Mouse (Mus musculus) hindbrain, embryonic 13.5 days (tissue): ENCODE data around the gene Tmtc2. TPM values are rescaled to one million over a fixed set of nuclear protein-coding genes. Genes with fewer than 3 reads are reported as not detected.
A peak's percentile ranks its signal among the peaks of the same experiment; 100 is the strongest.

ENCODE experiments used
- ATAC-seq: fragments of 200-750 bp; cut with Nextera tagmentation; 2 replicates; pipeline ENCODE4 v1.8.0; 2017; ENCODE audit warnings: moderate TSS enrichment; ENCODE audit not compliant: low FRiP score
- H3K27ac ChIP-seq: fragments of 300-500 bp; sonication (generic); 2 replicates; pipeline ENCODE4 v1.5.1; 2015; ENCODE audit warnings: inconsistent platforms, mild to moderate bottlenecking, moderate library complexity
- H3K27me3 ChIP-seq: fragments of 300-500 bp; sonication (generic); 2 replicates; pipeline ENCODE4 v1.6.1; 2015; ENCODE audit warnings: mild to moderate bottlenecking, inconsistent platforms
- H3K36me3 ChIP-seq: fragments of 300-500 bp; sonication (generic); 2 replicates; pipeline ENCODE4 v1.6.1; 2015; ENCODE audit warnings: mild to moderate bottlenecking, inconsistent platforms
- H3K4me1 ChIP-seq: fragments of 300-500 bp; sonication (generic); replicated peaks from 2 replicates; pipeline ENCODE4 v1.6.1; 2015; ENCODE audit warnings: inconsistent platforms
- H3K4me2 ChIP-seq: fragments of 300-500 bp; sonication (generic); 2 replicates; pipeline ENCODE4 v1.6.1; 2015; ENCODE audit warnings: inconsistent platforms, mild to moderate bottlenecking, moderate library complexity
- H3K4me3 ChIP-seq: fragments of 300-500 bp; sonication (generic); 2 replicates; pipeline ENCODE4 v1.5.1; 2015; ENCODE audit warnings: mild to moderate bottlenecking, inconsistent platforms
- H3K9ac ChIP-seq: fragments of 300-500 bp; sonication (generic); 2 replicates; pipeline ENCODE4 v1.6.1; 2015; ENCODE audit warnings: mild to moderate bottlenecking, inconsistent platforms
- H3K9me3 ChIP-seq: fragments of 300-500 bp; sonication (generic); 2 replicates; pipeline ENCODE4 v1.6.1; 2016; ENCODE audit warnings: inconsistent platforms
- WGBS: fragments of 180-500 bp; shearing (Covaris S2); methylation state at CpG from one replicate; pipeline ENCODE4 v1.1.7; 2015; 5-methylcytosine and 5-hydroxymethylcytosine counted together
- polyA plus RNA-seq: library from polyadenylated mRNA; unstranded; fragments of >200 nt; fragmentation: Nextera tagmentation; extraction: Ambion mirVana; gene quantifications from 2 replicates; pipeline ENCODE4 v1.2.1, GENCODE M21; 2015

The Tmtc2 gene
- polyA plus RNA-seq, 1 experiment from 2014 or later: 11.9 TPM

DNA sequence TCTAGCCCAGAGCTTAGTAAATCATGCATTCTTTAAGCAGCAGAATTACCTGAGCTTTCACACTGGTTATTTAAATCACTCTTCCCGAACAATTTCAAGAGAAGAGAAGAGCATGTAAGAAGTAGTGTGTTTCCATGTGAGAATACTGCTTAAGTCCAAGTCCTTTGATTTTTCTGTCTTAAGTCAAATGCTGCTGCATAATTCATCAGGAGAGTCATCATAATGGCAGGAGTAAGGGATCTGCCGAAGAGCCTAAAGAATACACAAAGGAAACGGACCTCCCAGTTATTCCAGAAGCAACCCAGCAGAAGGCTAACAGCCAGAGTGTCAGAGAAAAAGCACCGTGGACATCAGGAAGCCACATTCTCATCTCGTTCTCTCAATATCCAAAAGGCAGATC is 34.6 kb downstream of the Tmtc2 start:
- ATAC-seq: no peak
- Histone ChIP-seq H3K27me3 (no peaks in the 10 kb centered on the region), H3K4me3 (no peak overlapping the region), H3K9ac (no peak overlapping the region), H3K4me1 (no peaks in the 10 kb centered on the region), H3K36me3 (no peaks in the 10 kb centered on the region), H3K9me3 (no peaks in the 10 kb centered on the region), H3K27ac (no peak overlapping the region), H3K4me2 (no peak overlapping the region)
- WGBS: 50% methylated on average over 5 of the region's 5 CpGs

DNA sequence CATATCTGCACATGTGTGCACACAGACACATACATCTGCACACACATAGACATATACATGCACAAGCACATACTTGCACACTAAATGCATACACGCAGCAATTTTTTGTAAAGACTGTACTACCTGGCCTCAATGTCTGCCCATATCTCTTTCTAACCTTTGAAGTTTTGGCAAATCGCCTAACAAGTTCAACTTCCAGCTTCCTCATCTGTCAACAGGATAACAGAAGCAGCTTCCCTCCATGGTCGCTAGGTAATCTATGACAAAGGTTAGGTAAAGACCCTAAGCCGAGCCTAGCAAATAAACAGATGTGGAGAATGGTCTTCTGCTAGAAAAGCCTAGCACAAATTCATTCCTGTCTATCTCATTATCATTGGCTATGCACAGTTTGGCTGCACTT is 37.3 kb downstream of the Tmtc2 start:
- Histone ChIP-seq H3K9me3 (no peaks in the 10 kb centered on the region), H3K4me1 (no peaks in the 10 kb centered on the region), H3K9ac (no peak overlapping the region), H3K36me3 (no peaks in the 10 kb centered on the region), H3K27me3 (no peaks in the 10 kb centered on the region), H3K4me2 (no peak overlapping the region), H3K4me3 (no peak overlapping the region), H3K27ac (no peak overlapping the region)
- ATAC-seq: no peak
- WGBS: 90% methylated on average over 4 of the region's 4 CpGs

DNA sequence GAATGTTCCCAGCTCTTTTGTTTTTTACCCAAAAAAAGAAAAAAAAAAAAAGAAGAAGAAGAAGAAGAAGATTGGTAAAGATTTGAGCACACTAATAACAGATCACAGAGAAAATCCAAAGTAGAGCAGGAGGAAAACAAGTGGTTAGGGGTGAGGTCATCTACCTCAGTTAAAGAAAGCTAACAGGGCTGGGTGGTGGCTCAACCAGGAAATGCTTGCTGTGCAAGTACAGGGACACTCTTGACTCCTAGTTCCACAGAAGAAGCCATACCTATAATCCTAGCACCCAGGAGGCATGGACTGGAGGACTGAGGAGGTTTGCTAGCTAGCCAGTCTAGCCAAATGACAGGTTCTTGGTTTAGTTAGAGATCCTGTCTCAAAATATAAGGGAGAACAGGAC is 38.4 kb downstream of the Tmtc2 start:
- no peak overlapping the region for H3K4me3 ChIP-seq
- no peaks in the 10 kb centered on the region for H3K9me3 ChIP-seq
- no peak overlapping the region for H3K4me2 ChIP-seq
- H3K27ac ChIP-seq: no peak overlapping the region
- H3K27me3 ChIP-seq: no peaks in the 10 kb centered on the region
- peaks cover 4% of the 10 kb centered on the region for H3K4me1 ChIP-seq
- no peak for ATAC-seq
- H3K36me3 ChIP-seq: no peaks in the 10 kb centered on the region
- no peak overlapping the region for H3K9ac ChIP-seq

DNA sequence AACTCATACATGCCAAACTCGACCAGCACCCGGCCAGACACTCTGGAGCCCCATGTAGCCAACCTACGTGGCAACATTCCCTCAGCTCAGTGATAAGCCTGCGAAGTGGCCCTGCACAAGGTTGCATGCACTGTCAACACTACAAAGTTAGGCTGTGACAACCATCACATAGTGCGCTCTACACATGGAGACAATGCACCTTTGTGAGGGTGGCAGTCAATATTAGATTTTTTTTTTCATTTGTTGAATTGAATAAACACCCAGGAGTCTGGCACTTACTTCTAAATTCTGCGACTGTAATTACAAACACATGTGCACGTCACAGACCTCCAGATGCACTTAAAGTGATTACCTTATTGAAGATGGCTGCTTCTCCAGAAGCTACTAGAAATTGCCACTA is 41.5 kb downstream of the Tmtc2 start:
- WGBS: 79% methylated on average over 7 of the region's 7 CpGs
- no peak overlapping the region for H3K4me2 ChIP-seq
- no peak overlapping the region for H3K27ac ChIP-seq
- H3K9me3 ChIP-seq: no peaks in the 10 kb centered on the region
- ATAC-seq: no peak
- no peaks in the 10 kb centered on the region for H3K36me3 ChIP-seq
- no peak overlapping the region for H3K4me3 ChIP-seq
- no peaks in the 10 kb centered on the region for H3K27me3 ChIP-seq
- H3K4me1 ChIP-seq: peaks cover 8% of the 10 kb centered on the region
- H3K9ac ChIP-seq: no peak overlapping the region

DNA sequence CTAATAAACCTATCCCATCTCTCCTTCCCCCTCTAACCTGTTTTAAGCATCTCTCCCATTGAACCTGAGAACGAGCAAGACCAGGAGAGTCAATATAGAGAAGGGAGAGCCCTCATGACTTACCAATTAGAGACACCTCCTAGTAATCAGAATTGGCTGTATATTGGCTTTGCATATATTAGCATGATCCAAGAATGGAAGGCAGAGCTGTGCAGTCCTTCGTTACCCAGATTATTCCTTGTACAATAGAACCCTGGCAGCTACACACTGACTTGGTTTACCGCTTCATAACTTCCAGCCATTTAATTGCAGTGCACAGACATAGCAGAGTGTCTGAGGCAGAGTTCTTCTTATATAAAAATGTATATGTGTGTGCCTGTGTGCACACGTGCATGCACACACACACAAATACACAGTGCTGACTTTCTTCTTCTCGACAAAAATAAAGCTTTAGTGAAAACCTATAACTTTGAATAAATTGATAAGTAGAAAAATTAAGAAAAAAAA is 42.2 kb downstream of the Tmtc2 start:
- Histone ChIP-seq H3K9ac (no peak overlapping the region), H3K4me1 (peaks cover 8% of the 10 kb centered on the region), H3K9me3 (no peaks in the 10 kb centered on the region), H3K36me3 (no peaks in the 10 kb centered on the region), H3K4me2 (no peak overlapping the region), H3K27ac (no peak overlapping the region), H3K27me3 (no peaks in the 10 kb centered on the region), H3K4me3 (no peak overlapping the region)
- WGBS: 81% methylated on average over 5 of the region's 5 CpGs
- peak; percentile 63; the same call in 1 of the 2 replicates for ATAC-seq

DNA sequence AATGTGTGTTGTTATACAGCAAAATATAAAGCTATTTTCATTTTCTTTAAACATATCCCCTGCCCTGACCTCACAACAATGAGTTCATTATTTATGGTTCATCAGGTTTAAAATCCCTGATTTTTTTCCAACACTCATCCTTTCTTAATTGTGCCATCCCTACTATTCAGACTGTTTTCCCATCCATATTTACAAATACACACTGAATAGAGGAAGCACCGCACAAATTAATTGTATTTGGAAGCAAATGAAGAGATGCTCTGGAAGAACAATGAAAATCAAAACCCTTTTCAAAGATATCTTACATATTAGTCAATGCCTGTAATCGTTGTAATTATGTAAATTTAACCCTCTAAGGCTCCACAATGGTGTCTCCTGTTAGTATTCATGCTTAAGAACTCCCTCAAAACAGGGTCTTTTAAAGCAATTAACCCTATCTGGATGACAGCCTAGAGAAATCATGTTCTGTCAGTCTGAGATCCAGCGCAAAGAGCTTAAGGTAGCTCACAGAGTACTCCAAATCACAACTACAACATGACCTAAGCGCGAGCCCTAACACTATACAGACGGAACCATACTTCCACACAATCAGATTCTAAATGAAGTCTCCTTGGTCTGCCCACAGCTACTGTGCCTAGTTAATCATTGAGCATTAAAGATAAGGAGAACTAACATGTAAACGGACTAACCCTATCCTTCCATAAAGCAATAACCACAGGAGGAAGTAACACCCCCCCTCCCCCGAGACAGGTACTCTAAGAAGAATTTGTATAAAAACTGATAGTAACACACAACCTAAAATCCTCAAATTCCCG is 43.0 kb downstream of the Tmtc2 start:
- Histone ChIP-seq H3K4me2 (no peak overlapping the region), H3K4me3 (no peak overlapping the region), H3K9me3 (no peaks in the 10 kb centered on the region), H3K4me1 (peaks cover 8% of the 10 kb centered on the region), H3K27ac (no peak overlapping the region), H3K9ac (no peak overlapping the region), H3K27me3 (no peaks in the 10 kb centered on the region), H3K36me3 (no peaks in the 10 kb centered on the region)
- no peak for ATAC-seq
- 71% methylated on average over 9 of the region's 9 CpGs for whole genome bisulfite sequencing

DNA sequence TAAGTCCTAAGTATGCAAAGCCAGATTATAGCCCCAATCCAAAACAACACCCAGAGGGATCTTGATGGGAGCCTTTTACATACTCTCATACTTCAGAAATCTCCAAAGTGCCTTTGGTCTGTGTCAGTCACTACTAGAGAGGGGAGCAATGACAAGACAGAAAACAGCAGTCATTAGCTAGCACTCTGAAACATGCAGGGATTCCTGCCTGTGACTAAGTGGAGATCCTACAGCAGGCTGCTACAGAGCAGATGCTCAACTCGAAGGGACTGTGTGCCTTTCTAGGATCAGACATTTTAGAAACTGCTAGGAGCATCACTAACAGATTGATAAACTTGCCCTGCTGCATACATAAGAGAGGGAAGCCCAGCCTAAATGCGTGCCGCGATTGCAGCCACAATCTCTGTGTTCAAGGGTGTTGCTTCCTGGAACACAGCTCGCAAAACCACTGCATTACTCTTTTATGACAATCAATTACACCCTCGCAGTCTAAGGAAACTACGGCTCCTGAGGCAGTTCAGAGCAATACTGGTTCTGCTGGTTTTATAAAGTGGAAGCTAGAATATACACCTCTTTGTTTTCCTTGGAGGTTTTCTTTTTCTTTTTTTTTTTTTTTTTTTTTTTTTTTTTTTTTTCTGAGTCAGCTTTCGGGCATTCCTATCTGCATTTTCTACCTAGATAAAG is 50.7 kb downstream of the Tmtc2 start:
- H3K27me3 ChIP-seq: no peaks in the 10 kb centered on the region
- no peaks in the 10 kb centered on the region for H3K36me3 ChIP-seq
- no peaks in the 10 kb centered on the region for H3K9me3 ChIP-seq
- H3K4me2 ChIP-seq: no peak overlapping the region
- peak overlapping the region; percentile 25; the same call in 1 of the 2 replicates for H3K27ac ChIP-seq
- H3K4me1 ChIP-seq: peaks cover 10% of the 10 kb centered on the region; the same call in 1 of the 2 replicates
- no peak overlapping the region for H3K4me3 ChIP-seq
- 0 out of 2 replicates have a peak, but pooled peaks have one; percentile 36 for ATAC-seq
- 58% methylated on average over 8 of the region's 8 CpGs for WGBS
- no peak overlapping the region for H3K9ac ChIP-seq

DNA sequence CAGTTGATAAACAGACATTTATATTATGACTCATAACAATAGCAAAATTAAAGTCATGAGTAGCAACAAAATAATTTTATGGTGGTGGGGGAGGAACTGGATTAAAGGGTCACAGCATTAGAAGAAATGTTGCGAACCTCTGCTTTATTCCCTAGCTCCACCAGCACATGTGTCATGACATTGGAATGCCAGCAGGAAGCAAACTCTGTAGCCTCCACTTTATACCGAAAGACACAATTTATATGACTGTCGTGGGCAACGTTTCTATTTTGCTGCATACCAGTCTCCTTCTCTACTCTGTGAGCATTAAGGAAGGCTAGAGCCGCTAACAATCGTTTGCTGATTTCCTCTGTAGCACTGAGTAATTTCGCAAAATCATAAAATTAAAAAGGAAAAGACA is 51.8 kb downstream of the Tmtc2 start:
- no peak overlapping the region for H3K4me2 ChIP-seq
- no peak overlapping the region for H3K9ac ChIP-seq
- H3K4me1 ChIP-seq: peaks cover 13% of the 10 kb centered on the region
- H3K27me3 ChIP-seq: no peaks in the 10 kb centered on the region
- no peaks in the 10 kb centered on the region for H3K36me3 ChIP-seq
- H3K4me3 ChIP-seq: no peak overlapping the region
- no peak overlapping the region for H3K27ac ChIP-seq
- H3K9me3 ChIP-seq: no peaks in the 10 kb centered on the region
- no peak for ATAC-seq
- WGBS: 87% methylated on average over 7 of the region's 7 CpGs

DNA sequence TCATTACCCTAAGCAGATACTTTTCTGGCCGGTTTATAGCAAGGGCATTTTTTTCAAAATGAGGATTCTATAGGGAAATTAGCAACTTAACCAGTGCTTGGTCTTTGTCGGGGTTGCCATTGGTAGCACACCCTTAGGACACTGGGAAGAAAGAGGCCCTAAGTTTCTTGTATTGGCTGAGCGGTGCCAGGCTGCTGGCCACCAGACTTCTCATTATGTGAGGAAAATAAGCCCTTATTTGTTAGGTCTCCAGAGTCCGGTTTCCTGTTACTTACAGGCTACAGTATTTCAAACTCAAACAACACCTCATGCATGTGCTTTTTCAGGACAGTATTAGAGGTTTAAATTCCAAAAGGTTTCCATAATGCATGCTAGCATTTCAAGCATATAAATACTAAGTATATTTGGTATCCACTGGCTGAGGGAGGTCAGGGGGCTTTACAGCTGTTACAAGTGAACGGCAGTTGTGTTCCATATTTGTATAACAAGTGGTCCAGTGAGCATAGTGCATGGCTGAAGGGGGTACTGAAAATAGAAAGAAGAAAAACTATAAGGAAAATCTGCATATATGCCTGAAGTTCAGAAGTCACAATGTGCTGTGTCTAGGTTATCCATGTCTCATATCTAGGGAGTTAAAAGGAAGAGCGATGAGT is 55.0 kb downstream of the Tmtc2 start:
- no peak overlapping the region for H3K4me3 ChIP-seq
- ATAC-seq: no peak
- 80% methylated on average over 6 of the region's 6 CpGs for WGBS
- no peaks in the 10 kb centered on the region for H3K36me3 ChIP-seq
- H3K4me1 ChIP-seq: peaks cover 12% of the 10 kb centered on the region
- H3K9me3 ChIP-seq: no peaks in the 10 kb centered on the region
- H3K27ac ChIP-seq: no peak overlapping the region
- H3K9ac ChIP-seq: no peak overlapping the region
- H3K27me3 ChIP-seq: no peaks in the 10 kb centered on the region
- no peak overlapping the region for H3K4me2 ChIP-seq

DNA sequence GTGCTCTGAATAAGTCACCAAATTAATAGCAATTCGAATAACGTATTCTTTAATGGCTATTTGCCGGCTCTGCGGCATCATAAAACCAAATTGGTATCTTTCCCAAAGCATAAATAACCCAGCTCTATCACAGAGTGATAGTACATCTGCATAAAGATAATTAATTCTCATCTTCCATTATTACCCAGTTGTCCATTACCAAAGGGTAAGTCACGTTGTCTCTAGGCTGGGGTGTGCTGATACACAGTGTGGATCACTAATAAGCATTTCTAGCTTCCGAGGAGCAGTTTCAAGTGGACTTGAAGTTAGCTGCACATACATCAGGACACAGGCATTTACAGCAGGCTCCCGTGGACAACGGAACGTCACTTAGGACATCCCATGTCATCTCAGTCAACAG is 56.1 kb downstream of the Tmtc2 start:
- H3K9me3 ChIP-seq: no peaks in the 10 kb centered on the region
- peak; percentile 41; the same call in 1 of the 2 replicates for ATAC-seq
- H3K9ac ChIP-seq: no peak overlapping the region
- H3K4me1 ChIP-seq: peaks cover 3% of the 10 kb centered on the region; the same call in 1 of the 2 replicates
- WGBS: 79% methylated on average over 9 of the region's 9 CpGs
- no peaks in the 10 kb centered on the region for H3K36me3 ChIP-seq
- H3K4me2 ChIP-seq: no peak overlapping the region
- H3K27ac ChIP-seq: no peak overlapping the region
- H3K4me3 ChIP-seq: no peak overlapping the region
- no peaks in the 10 kb centered on the region for H3K27me3 ChIP-seq

DNA sequence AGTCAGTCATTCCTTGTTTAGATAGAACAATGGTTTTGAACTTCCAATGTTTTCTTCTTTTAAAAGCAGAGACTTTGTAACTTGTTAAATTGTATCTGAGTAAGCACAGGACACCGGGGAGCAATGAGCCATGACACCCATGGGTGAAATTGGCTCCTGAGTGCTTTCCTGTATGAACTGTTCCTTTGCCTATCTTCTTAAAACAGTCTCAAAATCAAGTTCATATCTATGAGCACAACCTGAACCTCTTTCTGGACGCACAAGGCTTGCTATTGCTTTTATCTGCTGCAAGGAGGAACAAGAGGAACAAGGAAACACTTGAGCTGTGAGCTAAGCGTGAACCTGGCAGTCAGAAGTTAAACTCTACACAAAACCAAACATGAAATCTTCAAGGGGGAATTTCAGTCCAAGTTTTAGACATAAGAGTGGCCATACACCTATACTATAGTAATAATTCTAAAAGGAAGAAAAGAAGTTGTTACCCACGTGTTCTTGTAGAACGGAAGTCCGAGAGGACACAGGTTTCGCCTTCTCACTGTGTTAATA is 60.4 kb downstream of the Tmtc2 start:
- WGBS: 67% methylated on average over 7 of the region's 7 CpGs
- H3K4me3 ChIP-seq: no peak overlapping the region
- no peaks in the 10 kb centered on the region for H3K36me3 ChIP-seq
- no peaks in the 10 kb centered on the region for H3K27me3 ChIP-seq
- H3K9me3 ChIP-seq: no peaks in the 10 kb centered on the region
- H3K4me2 ChIP-seq: no peak overlapping the region
- no peak overlapping the region for H3K27ac ChIP-seq
- H3K4me1 ChIP-seq: peaks cover 24% of the 10 kb centered on the region
- ATAC-seq: no peak
- no peak overlapping the region for H3K9ac ChIP-seq

DNA sequence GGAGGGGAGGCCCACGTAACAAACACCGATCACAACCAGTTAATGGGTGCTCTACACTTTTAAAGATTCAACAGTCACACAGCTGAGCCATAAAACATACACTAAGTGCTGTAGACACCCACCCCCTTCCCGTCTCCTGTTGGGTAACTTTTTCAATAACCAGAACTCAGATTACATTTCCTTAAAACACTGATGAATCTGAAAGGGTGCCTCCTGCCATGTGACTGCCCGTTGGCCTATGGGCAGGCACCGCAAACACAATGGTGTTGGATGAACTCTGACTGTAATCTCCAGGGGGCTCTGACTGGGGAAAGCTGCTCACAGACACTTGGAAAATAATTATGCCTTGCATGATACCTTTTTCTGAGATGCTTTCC is 64.4 kb downstream of the Tmtc2 start:
- Histone ChIP-seq H3K27ac (no peak overlapping the region), H3K27me3 (no peaks in the 10 kb centered on the region), H3K9me3 (no peaks in the 10 kb centered on the region), H3K4me2 (peak overlapping the region; percentile 36), H3K36me3 (peaks cover 9% of the 10 kb centered on the region), H3K9ac (no peak overlapping the region), H3K4me1 (peaks cover 22% of the 10 kb centered on the region), H3K4me3 (no peak overlapping the region)
- WGBS: 21% methylated on average over 5 of the region's 5 CpGs
- peak; percentile 52; the same call in 1 of the 2 replicates for ATAC-seq
